15 mouse cellular contexts compared by ENCODE assay signal in genomic region chr4:134600777-134601176, GRCm38 (mm10). TPM values are rescaled to one million over a fixed set of nuclear protein-coding genes. Genes with fewer than 3 reads are reported as not detected.
A peak's percentile ranks its signal among the peaks of the same experiment; 100 is the strongest.
DNase-seq lines count a peak whose midpoint lies in the region; ATAC-seq and TF ChIP-seq lines count a peak whose summit lies in the region.
"Had no signal": no experiment of that assay in that cellular context is flagged by ENCODE, and none has a peak within 500 bp of the region (broad histone marks: within the 10 kb centered on the region; RNA-seq: fewer than 3 reads in every experiment).

No protein-coding gene starts in this region.

- intact Hi-C loops in left cerebral cortex, postnatal 25 days (cut with DNase I): loop anchor here (2.0 kb wide), 1 partner anchor 26 kb away; no protein-coding TSS in a partner anchor
- intact Hi-C loops in left cerebral cortex, postnatal 4 days (cut with DNase I): no loop called here

- no peak overlapping the region for H3K4me3 ChIP-seq in hindbrain, postnatal 0 days (ENCODE audit: low read length)
- no peak overlapping the region for H3K4me3 ChIP-seq in hindbrain, embryonic 11.5 days (ENCODE audit: low read depth, low read length)
- no peak overlapping the region for H3K4me3 ChIP-seq in liver, embryonic 13.5 days (replicated peaks)
- H3K4me3 ChIP-seq: embryonic facial prominence, embryonic 12.5 days; forebrain, embryonic 12.5 days; hindbrain, embryonic 12.5 days; limb, embryonic 15.5 days; midbrain, embryonic 12.5 days had no signal

- no peaks in the 10 kb centered on the region for H3K27me3 ChIP-seq in hindbrain, postnatal 0 days (ENCODE audit: insufficient read depth, low read length)
- no peaks in the 10 kb centered on the region for H3K27me3 ChIP-seq in hindbrain, embryonic 11.5 days (ENCODE audit: control insufficient read depth, insufficient read depth, low read length)
- H3K27me3 ChIP-seq in liver, embryonic 13.5 days: peaks cover 9% of the 10 kb centered on the region; the same call in 1 of the 2 replicates
- H3K27me3 ChIP-seq: embryonic facial prominence, embryonic 12.5 days; forebrain, embryonic 12.5 days; hindbrain, embryonic 12.5 days; limb, embryonic 15.5 days; midbrain, embryonic 12.5 days had no signal

- TF ChIP-seq CTCF in hindbrain, postnatal 0 days (IDR thresholded peaks at IDR 0.05; ENCODE audit: low read depth): no peak

- H3K9ac ChIP-seq in hindbrain, postnatal 0 days (replicated peaks; ENCODE audit: low read length): no peak overlapping the region
- no peak overlapping the region for H3K9ac ChIP-seq in hindbrain, embryonic 11.5 days (ENCODE audit: low read depth, low read length)
- H3K9ac ChIP-seq in liver, embryonic 13.5 days: no peak overlapping the region
- H3K9ac ChIP-seq: embryonic facial prominence, embryonic 12.5 days; forebrain, embryonic 12.5 days; hindbrain, embryonic 12.5 days; limb, embryonic 15.5 days; midbrain, embryonic 12.5 days had no signal

- no peak for DNase-seq in hindbrain, postnatal 0 days (ENCODE audit: low spot score)
- no peak for DNase-seq in hindbrain, embryonic 11.5 days (ENCODE audit: low spot score)
- peak; percentile 58 to 59 for DNase-seq in left cerebral cortex, postnatal 25 days (ENCODE audit: low spot score in 2 of 2)
- no peak for DNase-seq in left cerebral cortex, postnatal 4 days
- peak; percentile 83 for DNase-seq in brain, adult 2 months (ENCODE audit: low read depth, low spot score)
- DNase-seq in liver, embryonic 13.5 days: no peak
- DNase-seq in adrenal gland, postnatal 4 days (ENCODE audit: low spot score in 2 of 2): no peak
- DNase-seq: adrenal gland, postnatal 14 days; gastrocnemius, postnatal 10 days; kidney, postnatal 10 days had no signal

- H3K27ac ChIP-seq in hindbrain, postnatal 0 days: peak overlapping the region; percentile 3; the same call in 1 of the 2 replicates
- H3K27ac ChIP-seq in hindbrain, embryonic 11.5 days (ENCODE audit: low read depth, low read length): no peak overlapping the region
- 0 out of 2 replicates have a peak overlapping the region, but pooled peaks have one; percentile 48 for H3K27ac ChIP-seq in liver, embryonic 13.5 days
- H3K27ac ChIP-seq: embryonic facial prominence, embryonic 12.5 days; forebrain, embryonic 12.5 days; hindbrain, embryonic 12.5 days; limb, embryonic 15.5 days; midbrain, embryonic 12.5 days had no signal

- H3K4me1 ChIP-seq in hindbrain, postnatal 0 days (ENCODE audit: insufficient read depth, low read length): peaks cover 9% of the 10 kb centered on the region
- H3K4me1 ChIP-seq in hindbrain, embryonic 11.5 days (replicated peaks; ENCODE audit: control insufficient read depth, insufficient read depth, low read length): no peaks in the 10 kb centered on the region
- peaks cover 44% of the 10 kb centered on the region for H3K4me1 ChIP-seq in liver, embryonic 13.5 days (replicated peaks)

- no peak for ATAC-seq in hindbrain, postnatal 0 days
- no peak for ATAC-seq in hindbrain, embryonic 11.5 days (ENCODE audit: low FRiP score)
- ATAC-seq in liver, embryonic 13.5 days (ENCODE audit: low read depth): no peak

- WGBS in hindbrain, postnatal 0 days: 79% methylated on average over 7 of the region's 7 CpGs
- WGBS in hindbrain, embryonic 11.5 days: 83% methylated on average over 7 of the region's 7 CpGs
- 53% methylated on average over 7 of the region's 7 CpGs for WGBS in liver, embryonic 13.5 days (ENCODE audit: insufficient replicate concordance)

- H3K4me2 ChIP-seq in hindbrain, postnatal 0 days (ENCODE audit: low read depth, low read length): no peak overlapping the region
- H3K4me2 ChIP-seq in hindbrain, embryonic 11.5 days (replicated peaks; ENCODE audit: low read depth, low read length): no peak overlapping the region
- no peak overlapping the region for H3K4me2 ChIP-seq in liver, embryonic 13.5 days
- H3K4me2 ChIP-seq: embryonic facial prominence, embryonic 12.5 days; forebrain, embryonic 12.5 days; hindbrain, embryonic 12.5 days; limb, embryonic 15.5 days; midbrain, embryonic 12.5 days had no signal

- no peaks in the 10 kb centered on the region for H3K36me3 ChIP-seq in hindbrain, postnatal 0 days (ENCODE audit: insufficient read depth, low read length)
- no peaks in the 10 kb centered on the region for H3K36me3 ChIP-seq in hindbrain, embryonic 11.5 days (ENCODE audit: control insufficient read depth, insufficient read depth, low read length)
- no peaks in the 10 kb centered on the region for H3K36me3 ChIP-seq in liver, embryonic 13.5 days
- H3K36me3 ChIP-seq: embryonic facial prominence, embryonic 12.5 days; forebrain, embryonic 12.5 days; hindbrain, embryonic 12.5 days; limb, embryonic 15.5 days; midbrain, embryonic 12.5 days had no signal

- H3K9me3 ChIP-seq in hindbrain, postnatal 0 days (ENCODE audit: low read length): no peaks in the 10 kb centered on the region
- no peaks in the 10 kb centered on the region for H3K9me3 ChIP-seq in hindbrain, embryonic 11.5 days (ENCODE audit: control insufficient read depth, low read length)
- H3K9me3 ChIP-seq in liver, embryonic 13.5 days (replicated peaks): 0 out of 2 replicates have a peak, but pooled peaks cover 3% of the 10 kb centered on the region
- H3K9me3 ChIP-seq: embryonic facial prominence, embryonic 12.5 days; forebrain, embryonic 12.5 days; hindbrain, embryonic 12.5 days; limb, embryonic 15.5 days; midbrain, embryonic 12.5 days had no signal

RNA-seq across cellular contexts. Expression of gene Selenon, which starts 48.8 kb away (rescaled TPM):
- total RNA-seq in hindbrain, postnatal 0 days (2014; rRNA removed): 30.4 and 32.7 TPM in 2 replicates
- 10.0 and 11.3 TPM in 2 replicates for polyA plus RNA-seq in hindbrain, postnatal 0 days (2015; fragmentation: Nextera tagmentation; extraction: Ambion mirVana)
- polyA plus RNA-seq in hindbrain, embryonic 11.5 days (2014; fragmentation: Nextera tagmentation; extraction: Ambion mirVana): 16.7 and 22.7 TPM in 2 replicates
- total RNA-seq in left cerebral cortex, postnatal 25 days (2021): 10 to 100 TPM; 18.6 to 20.9 TPM
- total RNA-seq in left cerebral cortex, postnatal 4 days (2021): 10 to 100 TPM; 30.2 to 30.4 TPM
- polyA plus RNA-seq in liver, embryonic 13.5 days (2015; fragmentation: Nextera tagmentation; extraction: Ambion mirVana): 1.8 and 2.3 TPM in 2 replicates
- 10 to 100 TPM; 49.4 to 52.7 TPM for total RNA-seq in adrenal gland, postnatal 4 days (2021)

Comparison
In these comparisons a context has a peak if more than half of its experiments do, and no peak if none do; other contexts are left out.
1. DNase-seq: peak in left cerebral cortex, postnatal 25 days (2 of 2) and brain, adult 2 months (single experiment); none in hindbrain, postnatal 0 days (single experiment), hindbrain, embryonic 11.5 days (single experiment), left cerebral cortex, postnatal 4 days (single experiment), liver, embryonic 13.5 days (single experiment) and adrenal gland, postnatal 4 days (0 of 2).